Mouse (Mus musculus) CH12.LX (cell line): ENCODE results near the gene Phlda3.
A peak's percentile ranks its signal among the peaks of the same experiment; 100 is the strongest.

ENCODE experiments used
- CHD2 ChIP-seq: IDR thresholded peaks from 2 replicates; pipeline ENCODE4 v1.6.1; 2011; ENCODE audit warnings: low read length, improper control_type of control experiment
- CTCF ChIP-seq, 2 experiments: IDR thresholded peaks in 1 of 2; conservative IDR thresholded peaks in 1 of 2; 2 replicates each; pipeline ENCODE4 v1.5.1; 2011 to 2012; ENCODE audit warnings: low read depth in 2 of 2, low read length in 2 of 2, improper control_type of control experiment in 1 of 2, inconsistent platforms in 1 of 2, mild to moderate bottlenecking in 1 of 2, moderate library complexity in 1 of 2
- E2F4 ChIP-seq: IDR thresholded peaks from 2 replicates; pipeline ENCODE4 v1.6.1; 2011; ENCODE audit warnings: low read depth, low read length, improper control_type of control experiment; ENCODE audit not compliant: insufficient replicate concordance
- EP300 ChIP-seq: IDR thresholded peaks from 2 replicates; pipeline ENCODE4 v1.6.1; 2011; ENCODE audit warnings: low read length, improper control_type of control experiment
- GABPA ChIP-seq: IDR thresholded peaks from 2 replicates; pipeline ENCODE4 v1.6.1; 2012; ENCODE audit warnings: low read depth, low read length, improper control_type of control experiment, inconsistent platforms; ENCODE audit not compliant: insufficient replicate concordance
- MAFK ChIP-seq: IDR thresholded peaks from 2 replicates; pipeline ENCODE4 v1.6.1; 2011; ENCODE audit warnings: low read length, improper control_type of control experiment; ENCODE audit not compliant: insufficient replicate concordance
- MAX ChIP-seq: IDR thresholded peaks from 2 replicates; pipeline ENCODE4 v1.6.1; 2011; ENCODE audit warnings: low read length, improper control_type of control experiment
- MEF2A ChIP-seq: IDR thresholded peaks from 2 replicates; pipeline ENCODE4 v1.6.1; 2014; ENCODE audit warnings: low read depth, mild to moderate bottlenecking, inconsistent platforms, low read length, improper control_type of control experiment, borderline replicate concordance
- MXI1 ChIP-seq: IDR thresholded peaks from 2 replicates; pipeline ENCODE4 v1.6.1; 2011; ENCODE audit warnings: mild to moderate bottlenecking, low read depth, low read length, improper control_type of control experiment
- POLR2A ChIP-seq: IDR thresholded peaks from 2 replicates; pipeline ENCODE4 v1.6.1; 2011; ENCODE audit warnings: low read depth, mild to moderate bottlenecking, improper control_type of control experiment, low read length
- RAD21 ChIP-seq: IDR thresholded peaks from 2 replicates; pipeline ENCODE4 v1.6.1; 2011; ENCODE audit warnings: low read depth, mild to moderate bottlenecking, low read length, improper control_type of control experiment, moderate library complexity
- USF1 ChIP-seq: IDR thresholded peaks from 2 replicates; pipeline ENCODE4 v1.6.1; 2014; ENCODE audit warnings: low read depth, mild to moderate bottlenecking, inconsistent platforms, low read length, improper control_type of control experiment
- ZMIZ1 ChIP-seq: IDR thresholded peaks from 2 replicates; pipeline ENCODE4 v1.6.1; 2012; ENCODE audit warnings: low read depth, mild to moderate bottlenecking, inconsistent platforms, low read length, improper control_type of control experiment

DNA sequence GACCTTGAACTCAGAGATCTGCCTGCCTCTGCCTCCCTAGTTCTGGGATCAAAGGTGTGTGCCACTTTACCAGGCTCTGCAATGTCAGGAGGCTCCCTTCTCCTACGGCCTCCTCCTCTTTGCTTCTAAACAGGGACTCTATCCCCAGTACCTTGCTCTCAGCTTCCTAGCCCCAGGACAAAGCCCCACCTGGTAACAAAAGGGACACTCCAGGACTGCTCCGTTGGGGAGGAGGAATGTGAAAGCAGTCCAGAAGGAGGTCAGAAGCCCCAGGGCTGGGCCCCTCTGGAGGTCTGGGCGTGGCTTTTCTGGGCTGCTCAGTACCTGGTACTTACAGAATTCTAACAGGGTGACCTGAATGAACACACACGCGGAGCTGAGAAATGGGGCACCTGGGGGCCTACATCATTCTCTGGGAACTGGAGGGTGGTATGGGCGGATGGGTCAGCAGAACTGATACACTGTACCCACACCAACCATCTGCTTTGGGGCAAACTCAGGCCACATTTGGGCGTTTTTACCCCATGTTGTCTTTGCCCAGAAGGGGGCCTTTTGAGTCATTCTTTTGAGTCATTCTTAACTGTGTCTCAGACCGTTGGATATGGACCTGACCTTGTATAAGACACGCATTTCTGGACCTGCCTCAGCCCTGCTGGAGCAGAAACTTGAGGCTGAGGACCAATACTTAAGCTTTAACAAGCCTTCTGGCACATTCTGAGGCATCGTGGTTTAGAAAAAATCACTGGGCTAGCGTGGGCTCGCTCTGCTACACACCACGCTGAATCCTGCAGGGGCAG, 26.4 kb downstream of the Phlda3 start:
- TF ChIP-seq POLR2A (no peak), MAX (no peak), E2F4 (no peak), EP300 (no peak), CHD2 (no peak), MAFK (no peak), RAD21 (no peak; the same call in none of the 2 replicates), CTCF (conservative IDR thresholded peaks at IDR 0.05 in 1 of 2, IDR thresholded peaks at IDR 0.05 in 1 of 2; ENCODE audit: low read depth in 2 of 2, low read length in 2 of 2) (peak in 1 of 2 experiments; percentile 58; a peak in 2 of 4 replicates), MXI1 (no peak), USF1 (no peak), ZMIZ1 (no peak), MEF2A (no peak), GABPA (no peak)
